Mouse (Mus musculus): ENCODE data around the gene Gpr3.

Gene Gpr3

DNA sequence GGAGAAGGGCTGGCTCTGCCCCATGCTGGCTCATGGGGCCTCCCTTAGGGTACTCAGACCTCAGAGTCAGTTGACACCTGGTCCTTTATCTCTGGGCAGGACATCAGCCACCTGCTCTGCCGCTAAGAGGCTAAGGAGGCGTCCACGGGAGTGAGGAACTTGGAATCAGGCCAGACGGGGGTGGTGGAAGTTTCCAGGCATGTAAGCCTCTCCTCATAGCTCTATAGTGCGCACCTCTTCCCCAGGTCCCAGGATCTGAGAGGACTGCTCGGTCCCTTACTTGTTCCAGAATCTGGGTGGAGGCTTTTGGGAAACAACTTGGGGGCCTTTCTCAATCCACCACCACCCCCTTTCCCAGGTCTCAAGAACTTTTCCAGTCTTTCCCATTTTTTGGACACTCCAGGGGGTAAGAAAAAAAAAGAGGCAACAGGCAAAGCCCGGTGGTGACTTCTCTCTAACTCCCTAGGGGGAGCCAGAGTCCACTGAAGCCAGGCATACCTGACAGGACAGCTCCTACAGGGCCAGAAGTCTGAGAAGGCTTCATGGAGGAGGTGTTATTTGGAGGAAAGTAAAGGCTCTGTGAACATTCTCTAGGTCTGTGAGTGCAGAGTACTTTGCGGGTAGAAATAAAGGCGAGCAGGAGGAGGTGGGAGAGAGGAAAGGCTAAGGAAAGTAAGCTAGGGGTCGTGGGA, 21.1 kb upstream of the Gpr3 start:
- DNase-seq = no peak

DNA sequence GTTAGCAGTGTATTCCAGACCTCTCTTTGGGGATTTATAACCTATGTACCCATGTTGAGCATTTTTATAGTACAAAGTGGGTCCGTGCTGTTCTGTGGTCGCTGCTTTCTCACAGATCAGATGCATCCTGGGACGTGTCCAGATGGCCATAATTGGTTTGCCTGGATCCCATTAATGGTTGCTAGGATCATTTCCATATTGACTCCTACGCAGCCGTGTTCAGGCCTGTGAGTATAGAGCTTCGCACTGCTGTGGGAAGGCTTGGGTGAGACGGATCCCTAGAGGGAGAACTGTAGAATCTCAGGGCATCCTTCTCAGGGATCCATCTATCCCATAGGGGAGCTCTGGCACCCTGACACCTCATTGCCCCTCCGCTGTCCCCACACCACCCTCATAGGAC, 17.2 kb upstream of the Gpr3 start:
- no peak for DNase-seq

DNA sequence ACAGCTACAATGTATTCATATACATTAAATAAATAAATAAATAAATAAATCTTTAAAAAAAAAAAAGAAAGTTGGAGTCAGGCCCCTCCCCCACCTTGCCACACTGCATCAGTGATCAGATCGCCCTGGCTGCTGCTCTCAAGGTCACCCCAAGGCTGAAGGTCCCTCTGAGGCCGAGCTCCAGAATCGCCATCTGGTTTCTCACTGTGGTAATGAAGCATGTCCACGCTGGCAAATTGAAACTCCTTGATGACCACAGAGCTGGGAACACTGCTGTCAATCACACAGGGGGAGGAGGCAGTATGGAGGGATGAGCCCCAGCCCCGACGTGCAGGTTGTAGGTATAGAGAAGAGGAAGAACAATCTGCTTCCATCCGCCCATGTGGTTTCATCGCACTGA, 15.3 kb upstream of the Gpr3 start:
- DNase-seq = no peak

DNA sequence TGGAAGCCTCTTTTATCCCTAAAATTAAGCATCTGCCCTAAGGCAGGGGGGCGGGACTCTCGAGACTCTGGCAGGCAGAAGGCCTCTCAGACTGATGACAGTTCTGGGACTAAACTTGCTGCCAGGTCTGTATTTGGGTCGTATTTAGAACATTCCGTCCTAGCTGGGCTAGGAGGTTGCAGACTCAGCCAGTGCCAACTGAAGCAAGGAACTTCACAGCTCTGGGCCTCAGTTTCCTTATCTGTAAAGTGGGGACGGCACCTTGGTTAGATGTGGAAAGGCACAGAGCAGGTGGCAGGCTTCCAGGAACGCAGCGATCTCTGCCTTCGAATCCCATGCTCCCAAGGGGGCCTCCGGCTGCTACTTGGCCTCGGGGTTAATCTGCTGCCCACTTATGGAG, 13.7 kb upstream of the Gpr3 start:
- no peak for DNase-seq

DNA sequence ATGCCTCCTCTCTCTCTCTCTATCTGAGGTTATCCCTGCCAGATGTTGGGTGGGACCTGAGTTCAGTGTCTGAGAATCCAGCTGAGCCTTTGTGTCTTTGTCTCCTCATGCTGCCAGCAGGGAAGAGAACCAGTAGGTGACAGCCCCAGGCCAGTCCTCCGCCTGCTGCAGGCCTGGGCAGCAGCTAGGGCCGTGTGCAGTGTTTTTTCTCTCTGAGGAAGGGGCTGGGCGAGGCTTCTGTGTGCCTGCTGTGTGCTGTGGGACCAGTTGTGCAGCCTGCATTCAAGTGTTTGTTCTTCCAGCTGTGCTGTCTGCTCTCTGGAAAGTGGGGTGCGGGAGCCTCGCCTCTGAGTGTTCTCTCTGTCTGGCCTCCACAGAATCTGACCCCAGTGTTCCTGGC, 11.5 kb upstream of the Gpr3 start:
- DNase-seq = no peak

DNA sequence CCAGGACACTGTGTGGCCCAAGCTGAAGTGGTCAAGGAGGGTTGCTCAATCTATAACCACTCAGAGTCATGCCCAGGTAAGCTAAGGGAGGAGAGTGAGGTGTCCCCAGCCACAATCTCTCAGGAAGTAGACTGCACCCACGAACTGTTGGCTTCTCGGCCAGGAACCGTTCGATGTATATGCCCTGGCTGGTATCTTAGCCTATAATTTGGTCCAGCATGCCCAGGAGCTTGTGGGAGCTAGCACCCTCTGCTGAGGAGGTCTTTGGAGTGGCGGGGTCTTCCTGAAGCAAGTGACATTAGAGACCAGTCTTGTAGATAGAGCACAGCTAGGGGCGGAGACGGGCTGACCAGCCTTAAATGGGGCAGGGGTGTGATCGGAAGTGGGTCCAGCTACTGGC, 9.4 kb upstream of the Gpr3 start:
- DNase-seq = no peak

DNA sequence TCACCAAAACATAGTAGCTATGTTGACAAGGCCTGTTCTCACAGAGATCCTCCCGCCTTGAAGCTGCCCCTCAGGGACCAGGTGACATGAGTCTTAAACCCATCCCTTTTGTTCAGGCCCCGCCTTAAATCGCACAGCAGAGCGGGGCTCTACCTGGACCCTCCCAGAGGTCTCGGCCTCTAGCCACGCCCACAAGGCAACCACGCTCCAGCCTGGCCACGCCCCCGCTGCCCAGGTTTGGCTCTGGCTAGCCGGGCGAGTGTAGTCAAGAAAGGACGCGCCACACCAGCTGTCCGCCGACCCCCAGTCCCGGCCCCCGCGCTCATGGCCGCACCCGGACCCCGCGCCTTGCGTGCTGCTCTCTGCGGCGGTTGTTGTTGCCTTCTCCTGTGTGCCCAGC, 8.3 kb upstream of the Gpr3 start:
- DNase-seq = no peak

DNA sequence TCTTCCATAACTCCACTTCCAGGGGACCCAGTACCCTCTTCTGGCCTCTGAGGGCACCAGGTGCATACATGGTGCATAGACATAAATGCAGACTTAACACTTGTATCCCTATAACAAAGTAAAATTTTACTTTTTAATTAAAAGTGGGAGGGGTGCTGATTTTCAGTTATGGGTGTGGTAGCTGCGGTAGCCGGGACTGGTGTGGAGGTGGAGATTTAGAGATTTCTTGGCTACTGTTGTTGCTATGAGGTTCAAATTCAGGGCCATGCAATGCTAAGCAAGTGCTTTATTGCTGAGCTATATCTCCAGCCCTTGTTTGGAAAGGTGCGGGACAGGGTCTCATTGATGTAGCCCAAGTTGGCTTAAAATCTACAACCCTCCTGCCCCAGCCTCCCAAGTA, 6.4 kb upstream of the Gpr3 start:
- DNase-seq = no peak

DNA sequence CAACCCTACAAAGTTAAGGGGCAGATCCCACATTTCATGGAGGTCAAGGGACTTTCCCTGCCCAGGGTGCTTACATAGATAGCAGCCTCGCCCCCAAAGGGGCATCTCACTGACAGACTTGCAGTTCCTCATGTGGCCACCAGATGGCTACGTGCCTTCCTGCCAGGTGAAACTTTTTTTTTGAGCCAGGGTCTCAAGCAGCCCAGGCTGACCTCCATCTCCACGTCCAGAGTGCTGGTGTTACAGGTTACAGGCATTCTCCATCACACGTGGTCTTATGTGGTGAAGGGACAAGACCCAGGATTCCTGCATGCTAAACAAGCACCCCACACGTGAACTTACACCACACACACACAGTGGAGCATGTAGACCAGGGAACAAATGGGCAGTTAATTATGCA, 5.3 kb upstream of the Gpr3 start:
- DNase-seq = peak; percentile 61

DNA sequence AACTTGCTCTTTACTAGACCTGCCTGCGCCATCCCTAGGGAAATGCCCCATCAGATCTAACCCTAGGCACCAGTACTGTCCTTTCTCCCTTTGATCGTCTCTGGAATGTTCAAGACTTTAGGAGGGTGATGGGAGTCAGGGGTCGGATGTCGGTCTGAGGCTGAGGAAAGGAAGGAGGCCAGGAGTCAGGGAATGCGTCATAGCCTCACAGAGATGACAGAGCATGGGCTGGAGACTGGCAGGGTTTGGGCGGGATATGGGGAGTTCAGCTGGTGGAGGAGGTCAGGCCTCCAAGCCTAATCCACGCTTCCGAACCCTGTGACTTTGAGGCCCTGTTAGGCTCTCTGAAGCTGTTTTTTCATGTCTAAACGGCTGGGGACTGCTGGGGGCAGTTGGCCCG, 1.3 kb upstream of the Gpr3 start:
- DNase-seq = no peak

DNA sequence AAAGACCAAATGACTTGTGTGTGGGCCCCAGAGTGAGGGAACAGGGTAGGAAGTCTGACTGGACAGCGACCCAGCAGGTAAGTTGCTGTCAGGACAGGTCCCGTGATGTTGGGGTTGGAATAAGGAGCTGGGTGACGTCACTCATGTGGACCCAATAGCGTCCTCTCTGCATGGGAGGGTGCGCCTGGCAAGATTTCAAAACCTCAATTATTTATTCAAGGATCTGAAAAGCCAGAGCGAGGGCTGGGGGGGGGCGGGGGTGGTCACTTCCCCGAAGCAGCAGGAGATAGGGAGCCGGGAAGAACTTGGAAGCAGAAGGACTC, 893 bp upstream of the Gpr3 start:
- DNase-seq = peak; percentile 54

DNA sequence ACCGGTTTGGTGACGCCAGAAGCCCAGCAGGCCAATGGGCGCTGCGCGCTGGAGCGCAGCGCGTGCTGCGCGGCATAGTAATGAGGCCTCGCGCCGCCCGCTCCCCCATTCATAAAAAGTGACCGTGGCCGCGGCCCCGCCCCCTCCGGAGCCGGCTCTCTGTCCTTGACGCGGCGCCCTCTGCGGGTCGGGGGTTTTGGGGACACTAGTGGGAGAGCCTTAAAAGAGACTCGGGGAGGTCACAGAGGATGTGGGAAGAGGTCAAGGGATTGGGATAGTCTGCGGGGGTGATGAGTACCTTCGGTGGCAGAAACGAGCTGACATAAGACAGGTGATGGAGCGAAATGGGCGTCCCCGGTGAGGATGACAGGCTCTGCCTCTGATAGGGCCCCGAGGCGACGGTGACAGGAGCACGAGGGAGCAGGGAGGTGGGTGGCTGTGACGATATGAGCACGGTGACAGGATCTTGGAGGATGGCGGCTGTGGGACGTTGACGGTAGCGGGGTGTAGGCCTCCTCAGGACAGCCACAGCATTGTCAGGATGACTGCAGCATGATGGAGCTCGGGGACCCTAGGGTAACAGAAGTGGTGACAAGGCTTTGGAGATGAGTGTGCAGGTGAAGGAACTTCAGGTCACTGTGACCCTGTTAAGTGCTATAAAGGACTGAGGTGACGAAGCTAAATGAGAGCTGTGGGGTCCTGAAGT, 379 bp upstream of the Gpr3 start:
- peak; percentile 82 for DNase-seq

DNA sequence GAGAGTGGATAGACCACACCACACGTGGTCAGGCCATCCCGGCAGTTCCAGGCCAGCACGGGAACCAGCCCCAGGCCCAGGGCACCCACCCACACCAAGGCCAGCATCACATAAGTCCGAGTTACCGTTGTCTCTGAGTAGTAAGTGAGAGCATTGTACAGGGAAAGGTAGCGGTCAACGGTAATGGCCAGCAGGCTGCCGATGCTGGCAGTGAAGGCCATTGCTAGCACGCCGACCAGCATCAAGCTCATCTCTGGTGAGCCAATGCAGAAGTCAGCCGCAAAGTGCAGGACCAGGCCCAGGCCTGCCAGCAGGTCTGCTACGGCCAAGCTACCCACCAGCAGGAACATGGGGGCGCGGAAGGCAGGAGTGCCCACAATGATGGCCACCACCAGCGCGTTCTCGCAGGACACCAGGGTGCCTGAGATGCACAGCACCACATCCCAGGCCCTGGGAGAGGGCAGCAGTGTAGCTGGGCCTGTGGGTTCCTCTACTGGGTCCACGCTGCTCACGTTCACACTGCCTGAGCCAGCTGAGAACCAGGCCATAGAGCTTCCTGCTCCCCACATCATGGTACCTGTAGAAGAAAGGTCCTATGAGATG, 1.4 kb downstream of the Gpr3 start:
- peak; percentile 24 for DNase-seq

DNA sequence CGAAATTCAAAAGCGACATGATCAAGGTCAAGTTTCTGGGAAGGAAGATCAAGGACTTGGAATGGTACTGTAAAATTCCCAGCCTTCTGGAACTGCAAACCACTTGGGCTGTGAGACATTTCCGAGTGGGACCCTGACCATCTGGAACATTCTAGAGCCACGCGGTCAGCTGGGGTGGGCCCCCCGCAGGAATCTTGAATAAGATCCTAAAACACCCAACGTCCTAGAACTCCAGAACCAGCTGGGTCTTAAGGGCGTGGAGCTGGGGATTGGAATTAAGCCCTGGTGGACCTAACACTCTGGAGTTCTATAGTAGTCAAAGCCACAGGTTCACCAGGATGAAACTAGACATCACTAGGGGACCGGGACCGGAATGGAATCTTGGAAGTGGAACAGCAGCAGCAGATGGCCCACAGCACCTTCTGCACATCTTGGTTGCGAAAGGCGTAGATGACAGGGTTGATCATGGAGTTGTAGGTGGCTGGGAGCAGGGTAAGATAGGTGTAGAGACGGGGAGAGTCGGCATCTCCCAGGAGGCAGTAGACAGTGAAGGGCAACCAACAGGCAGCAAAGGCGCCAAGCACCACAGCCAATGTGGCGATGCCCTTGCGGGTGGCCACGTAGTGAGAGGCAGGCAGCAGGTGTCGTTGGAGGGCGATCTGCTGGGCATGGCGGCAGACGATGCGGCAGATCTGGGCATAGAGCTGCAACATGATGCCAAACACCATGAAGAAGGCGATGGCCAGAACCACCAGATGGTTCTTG, 2.1 kb downstream of the Gpr3 start:
- DNase-seq = peak; percentile 35

DNA sequence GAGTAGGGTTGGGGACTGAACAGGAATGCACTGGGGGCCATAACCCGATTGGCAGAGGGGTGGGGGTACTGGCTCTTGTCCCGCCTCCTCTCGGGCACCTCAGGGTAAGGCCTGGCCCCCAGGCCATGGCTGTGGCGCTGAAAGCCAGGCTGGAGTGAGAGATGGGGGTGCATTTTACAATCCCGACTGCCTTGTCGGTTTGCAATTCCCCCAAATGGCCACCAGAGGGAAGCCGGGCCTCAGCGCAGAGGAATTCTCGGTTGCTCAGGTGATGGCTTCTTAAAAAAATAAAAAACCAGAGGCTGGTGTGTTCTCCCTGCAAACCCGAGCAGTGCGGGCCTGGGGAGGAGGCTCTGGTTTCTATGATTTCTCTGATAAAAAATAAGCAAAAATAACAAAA, 3.0 kb downstream of the Gpr3 start:
- DNase-seq = peak; percentile 68

DNA sequence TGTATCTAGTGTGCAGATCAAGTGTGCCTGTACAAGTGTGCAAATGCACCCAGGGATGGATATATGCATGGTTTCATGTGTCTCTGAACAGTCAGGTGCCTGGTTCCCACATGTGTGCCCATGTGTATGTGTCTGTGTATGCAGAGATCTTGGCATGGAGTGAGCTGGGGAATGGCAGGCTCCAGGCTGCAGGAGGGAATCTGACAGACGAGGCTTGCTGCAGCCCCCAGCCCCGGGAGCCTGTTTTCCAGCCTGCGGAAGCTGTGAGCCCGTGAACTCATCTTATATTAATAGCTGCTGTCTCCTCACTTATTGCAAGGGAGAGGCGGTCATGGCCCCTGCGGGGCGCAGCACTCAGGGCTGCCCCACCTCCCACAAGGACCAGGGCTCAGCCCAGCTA, 8.0 kb downstream of the Gpr3 start:
- DNase-seq = no peak

DNA sequence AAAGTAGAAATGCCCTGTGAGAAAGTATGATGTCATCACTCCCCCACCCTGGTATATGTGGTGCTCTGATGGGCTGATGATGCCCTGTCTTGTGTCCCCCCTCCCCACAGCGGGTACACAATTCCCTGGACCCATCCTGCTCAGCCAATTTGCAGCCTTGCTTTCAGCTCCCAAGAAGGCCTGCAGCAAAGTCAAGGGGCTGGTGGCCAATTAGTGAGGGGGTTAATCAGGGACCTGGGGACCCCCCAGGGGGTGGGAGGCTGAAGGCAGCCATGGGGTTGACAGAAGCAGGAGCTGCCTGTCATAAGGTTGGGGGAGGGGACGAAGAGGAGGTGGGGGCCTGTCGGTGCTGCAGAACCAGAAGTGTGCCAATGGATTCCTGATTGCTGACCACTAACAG, 8.7 kb downstream of the Gpr3 start:
- no peak for DNase-seq

DNA sequence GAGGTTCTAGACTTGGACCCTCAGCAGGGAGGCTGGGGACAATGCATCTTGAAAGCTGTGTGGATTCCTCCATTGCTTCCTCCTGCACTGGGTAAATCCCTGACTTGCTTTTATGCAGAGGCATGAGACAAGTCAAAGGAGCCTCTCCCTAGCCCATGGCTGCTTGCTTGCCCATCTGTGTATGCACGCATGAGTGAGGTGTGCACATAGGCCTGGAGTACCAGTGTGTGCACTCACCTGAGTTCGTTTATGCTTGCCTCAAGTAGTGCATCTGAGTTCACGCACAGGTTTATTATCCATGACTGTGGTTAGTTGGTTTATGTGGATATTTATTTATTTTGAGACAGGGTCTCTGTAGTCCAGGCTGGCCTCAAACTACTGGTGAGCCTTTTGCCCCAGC, 10.1 kb downstream of the Gpr3 start:
- DNase-seq = no peak

DNA sequence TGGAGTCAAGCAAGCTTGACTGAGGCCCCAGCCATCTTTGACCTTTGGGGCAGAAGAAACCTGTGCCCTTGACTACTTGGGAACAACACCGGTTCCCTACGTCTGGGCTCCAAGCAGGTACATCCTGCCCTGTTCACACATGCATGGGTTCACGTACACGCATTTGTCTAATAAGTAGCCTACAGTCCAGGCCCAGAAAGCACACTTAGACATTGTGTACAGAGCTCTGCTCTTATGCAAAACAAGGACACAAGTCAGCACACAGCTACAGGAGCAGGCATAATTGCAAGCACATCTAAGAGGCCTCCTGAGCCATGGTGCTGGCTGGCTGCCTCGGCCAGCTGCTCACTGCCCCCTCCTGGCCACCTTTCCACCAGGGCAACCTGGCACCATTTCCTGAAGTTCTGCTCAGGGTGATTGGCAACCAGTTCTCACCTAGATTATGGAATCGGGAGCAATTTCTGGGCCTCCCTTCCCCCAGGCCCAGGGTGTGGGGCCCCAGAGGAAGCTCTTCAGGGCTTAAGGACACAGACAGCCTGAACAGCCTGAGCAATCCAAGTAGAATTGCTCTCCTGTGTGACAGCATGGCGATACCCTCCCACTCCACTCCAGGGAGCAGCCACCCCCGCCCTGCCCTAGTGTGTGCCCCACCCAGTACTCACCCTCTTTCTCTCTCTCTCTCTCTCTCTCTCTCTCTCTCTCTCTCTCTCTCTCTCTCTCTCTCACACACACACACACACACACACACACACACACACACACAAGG, 11.1 kb downstream of the Gpr3 start:
- peak; percentile 80 for DNase-seq

DNA sequence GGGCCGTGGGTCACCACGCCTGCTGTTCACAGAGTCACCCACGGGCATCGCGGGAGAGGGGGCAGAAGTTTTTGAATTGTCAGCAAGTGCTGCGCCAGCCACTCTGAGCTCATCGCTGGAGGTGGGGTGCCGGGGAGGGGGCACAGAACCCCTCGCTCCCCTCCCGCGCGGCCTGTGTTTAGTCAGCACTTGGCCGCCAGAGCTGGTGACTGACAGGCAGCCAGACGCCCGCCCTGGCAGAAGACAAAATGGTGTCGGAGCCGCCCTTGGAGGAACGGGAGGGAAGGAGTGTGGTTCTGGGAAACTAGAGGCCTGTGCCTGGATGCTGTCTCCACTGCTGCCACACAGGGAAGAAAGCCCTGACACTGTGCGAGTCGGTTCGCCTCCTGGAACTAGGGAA, 12.0 kb downstream of the Gpr3 start:
- no peak for DNase-seq

DNA sequence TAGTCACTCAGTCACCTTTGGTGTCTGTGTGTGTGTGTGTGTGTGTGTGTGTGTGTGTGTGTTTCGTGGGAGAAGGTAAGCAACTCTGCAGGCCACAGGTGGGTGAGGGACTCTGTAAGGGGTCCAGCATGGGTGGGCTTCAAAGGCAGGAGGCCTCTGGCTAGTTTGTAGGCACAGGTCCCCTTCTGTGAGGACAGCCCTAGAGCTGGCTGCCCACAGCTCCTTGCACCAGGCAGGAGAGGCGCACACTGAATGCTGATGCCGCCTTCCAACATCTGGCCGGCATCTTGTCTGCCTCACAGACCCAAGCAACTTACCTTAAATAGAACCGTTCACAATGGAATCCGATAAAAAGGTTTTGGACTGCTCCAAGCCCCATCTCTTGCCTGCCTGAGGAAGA, 12.6 kb downstream of the Gpr3 start:
- DNase-seq = no peak

DNA sequence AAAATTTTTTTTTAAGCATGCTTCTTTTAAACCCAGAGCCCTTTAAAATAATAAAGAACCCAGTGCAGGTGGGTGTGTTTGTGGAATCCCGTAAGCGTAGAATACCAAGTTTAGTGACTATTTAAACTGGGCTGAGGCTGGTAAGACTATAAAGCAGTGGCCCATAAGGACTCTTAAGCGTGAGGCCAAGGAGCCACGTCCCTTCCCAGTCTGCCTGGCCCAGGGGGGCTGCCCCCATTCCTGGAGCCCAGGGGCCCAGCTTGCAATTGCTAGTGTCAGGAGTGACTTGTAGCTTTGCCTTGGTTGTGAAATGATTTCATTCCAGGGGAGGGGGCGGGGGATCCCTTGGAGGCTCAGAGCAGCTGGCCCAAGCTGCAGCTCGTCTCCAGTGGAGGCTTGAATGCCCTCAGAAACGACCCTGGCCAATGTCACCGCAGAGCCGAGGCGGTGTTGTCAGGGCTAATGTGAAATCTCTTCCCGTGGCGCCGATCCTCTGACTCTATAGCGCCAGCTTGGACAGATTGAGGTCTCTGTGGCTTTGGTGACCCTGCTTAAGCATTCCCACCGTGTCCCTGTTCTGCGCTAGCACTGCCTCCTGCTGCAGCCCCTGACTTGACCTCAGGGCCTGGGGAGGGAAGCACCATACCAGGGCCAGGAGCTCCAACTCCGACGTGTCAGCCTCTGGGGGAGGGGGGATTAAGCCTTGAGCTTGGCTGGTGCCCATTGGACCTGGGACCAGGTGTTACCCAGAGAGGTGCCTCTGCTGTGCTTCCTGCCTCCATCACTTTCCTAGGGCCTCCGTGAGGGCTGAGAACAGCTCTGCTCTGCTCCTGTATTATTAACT, 13.8 kb downstream of the Gpr3 start:
- DNase-seq = no peak

Measured in cerebellum, adult 8-10 months (tissue).